Mouse (Mus musculus): ENCODE results near the gene Togaram2.

The Togaram2 gene

DNA sequence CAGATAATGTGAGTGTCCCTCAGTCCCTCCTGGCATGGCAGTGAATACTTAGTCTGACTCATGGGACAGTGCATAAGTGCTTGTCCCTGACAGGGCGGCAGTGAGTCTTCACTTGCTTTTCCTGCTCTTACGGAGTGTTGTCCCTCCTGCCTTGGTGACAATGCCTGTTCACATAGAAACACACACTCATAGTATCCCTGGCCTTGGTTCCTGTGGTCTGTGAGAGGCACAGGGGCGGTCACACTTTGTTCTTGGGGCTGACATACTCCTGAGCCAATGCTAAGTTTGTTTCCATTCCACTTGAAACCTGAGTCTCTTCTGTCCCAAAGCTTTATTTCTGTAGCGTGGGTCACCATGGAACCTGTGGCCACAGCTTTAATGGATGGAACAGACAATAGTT is 9.3 kb downstream of the Togaram2 start:
- DNase-seq (ENCODE audit: low spot score in 2 of 2), result no peak

DNA sequence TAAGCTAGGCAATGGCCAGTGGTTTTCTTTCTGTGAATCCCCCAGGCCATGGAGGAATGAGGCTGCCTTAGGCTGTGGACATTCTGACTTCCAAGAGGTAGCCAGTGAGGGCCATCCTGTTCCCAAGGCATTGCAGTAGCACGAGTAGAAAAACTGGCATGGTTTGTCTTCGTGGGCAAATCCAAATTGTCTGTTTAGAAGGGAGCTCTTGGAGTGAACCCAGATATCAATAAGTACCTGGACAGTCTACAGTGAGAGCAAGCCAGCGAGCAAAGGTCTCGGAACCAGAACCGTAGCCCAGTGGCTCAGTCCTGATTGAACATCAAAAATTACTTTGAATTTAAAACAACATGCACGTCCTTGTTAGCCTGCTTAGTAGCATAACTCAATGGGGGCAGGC is 10.2 kb downstream of the Togaram2 start:
- DNase-seq (ENCODE audit: low spot score in 2 of 2), result no peak

- no peak for DNase-seq (ENCODE audit: low spot score in 2 of 2)
These were observed 11.1 kb downstream of the Togaram2 start for GRCm38 (mm10) chr17:71684103-71684608.

DNA sequence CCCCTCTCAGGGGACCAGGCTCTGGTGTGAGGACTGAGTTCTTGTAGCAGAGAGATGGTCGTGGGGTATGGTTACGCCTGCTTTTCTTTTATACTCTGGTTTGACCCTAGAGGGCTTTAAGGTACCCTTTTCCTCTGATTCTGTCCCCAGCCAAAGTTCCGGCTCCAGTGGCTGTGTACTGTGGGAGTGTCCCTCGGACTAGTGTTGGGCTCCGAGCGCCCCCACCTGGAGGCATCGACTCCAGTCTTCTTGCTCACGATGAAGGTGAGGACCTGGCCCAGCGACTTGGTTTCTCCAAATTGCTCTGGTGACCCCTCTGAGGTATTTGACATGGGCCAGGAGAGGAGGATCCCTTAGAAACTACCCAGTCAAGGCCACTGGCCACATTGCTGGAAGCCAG is 14.4 kb downstream of the Togaram2 start:
- no peak for DNase-seq (ENCODE audit: low spot score in 2 of 2)

DNA sequence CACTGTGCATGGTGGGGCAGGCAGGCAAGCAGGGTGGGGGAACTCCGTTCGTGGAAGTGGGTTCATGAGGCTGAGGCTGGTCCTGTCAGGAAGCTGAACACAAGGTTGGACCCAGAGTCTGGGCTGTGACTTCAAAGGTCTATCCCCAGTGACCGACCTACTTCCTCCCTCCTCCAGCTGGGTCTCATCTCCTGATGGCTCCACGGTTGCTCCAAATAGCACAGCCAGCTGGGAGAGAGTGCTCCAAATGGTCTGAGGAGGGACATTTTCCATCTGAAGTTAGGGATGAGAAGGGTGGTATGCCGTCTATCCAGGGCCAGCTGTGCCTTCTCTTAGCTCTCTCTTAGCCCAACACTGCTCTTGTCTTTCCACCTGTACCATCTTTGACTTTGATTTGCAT is 16.8 kb downstream of the Togaram2 start:
- no peak for DNase-seq (ENCODE audit: low spot score in 2 of 2)

GRCm38 (mm10) chr17:71691361-71691875 is 18.4 kb downstream of the Togaram2 start:
- DNase-seq (ENCODE audit: low spot score in 2 of 2), result peak in 1 of 2 experiments; percentile 56

- peak; percentile 72 to 76 for DNase-seq (ENCODE audit: low spot score in 2 of 2)
These were observed 20.3 kb downstream of the Togaram2 start for GRCm38 (mm10) chr17:71693313-71693712.

GRCm38 (mm10) chr17:71693780-71694179 is 20.7 kb downstream of the Togaram2 start:
- DNase-seq (ENCODE audit: low spot score in 2 of 2), result no peak

- DNase-seq (ENCODE audit: low spot score in 2 of 2), result no peak
These were observed 22.1 kb downstream of the Togaram2 start for GRCm38 (mm10) chr17:71695151-71695550.

- no peak for DNase-seq (ENCODE audit: low spot score in 2 of 2)
These were observed 22.8 kb downstream of the Togaram2 start for GRCm38 (mm10) chr17:71695716-71696315.

GRCm38 (mm10) chr17:71696396-71696795 is 23.3 kb downstream of the Togaram2 start:
- DNase-seq (ENCODE audit: low spot score in 2 of 2), result no peak

GRCm38 (mm10) chr17:71697896-71698618 is 25.0 kb downstream of the Togaram2 start:
- DNase-seq (ENCODE audit: low spot score in 2 of 2), result no peak

GRCm38 (mm10) chr17:71698619-71698956 is 25.5 kb downstream of the Togaram2 start:
- DNase-seq (ENCODE audit: low spot score in 2 of 2), result no peak

- DNase-seq (ENCODE audit: low spot score in 2 of 2), result no peak
These were observed 32.1 kb downstream of the Togaram2 start for GRCm38 (mm10) chr17:71705113-71705512.

DNA sequence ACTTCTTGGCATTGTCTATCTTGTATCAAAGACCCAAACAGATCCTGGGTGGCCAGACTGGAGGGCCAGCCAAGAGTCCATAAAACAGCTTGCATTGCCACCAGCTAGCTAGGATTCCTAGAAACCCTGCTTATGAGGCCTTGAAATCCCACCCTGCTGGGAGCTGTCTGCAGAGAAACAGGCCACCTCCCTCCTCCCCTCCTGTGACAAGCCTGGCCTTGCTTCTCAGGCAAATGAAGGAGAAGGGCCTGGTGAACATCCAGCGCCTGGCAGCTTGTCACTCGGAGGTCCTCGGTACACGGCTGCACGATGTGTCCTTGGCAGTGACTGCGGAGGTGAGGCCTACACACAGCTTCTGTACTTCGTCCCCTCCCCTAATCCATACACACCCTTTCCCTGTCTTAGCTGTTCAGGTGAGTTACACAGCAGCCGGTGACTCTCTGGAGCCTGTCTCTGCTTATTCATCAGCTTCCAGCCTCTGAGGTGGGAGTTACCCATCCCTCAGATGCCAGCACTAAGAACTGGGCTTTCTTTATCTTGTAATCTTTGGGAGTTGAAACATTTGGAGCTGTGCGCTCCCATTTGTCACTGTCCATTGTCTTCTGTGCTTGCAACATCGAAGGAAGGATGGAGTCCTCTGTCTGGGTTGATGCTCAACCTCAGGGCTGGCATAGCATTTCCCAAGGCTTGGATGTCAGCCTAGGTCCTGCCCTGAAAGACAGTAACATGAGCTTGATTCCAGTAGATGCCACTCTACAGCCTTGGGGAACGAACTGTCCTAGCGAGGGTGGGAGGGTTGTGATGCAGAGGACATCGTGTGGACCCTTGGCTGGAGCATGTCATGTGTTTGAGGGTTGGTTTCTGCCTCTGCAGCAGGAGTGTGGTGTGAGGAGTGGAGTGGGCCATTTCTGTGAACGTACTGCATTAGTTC is 32.8 kb downstream of the Togaram2 start:
- no peak for DNase-seq (ENCODE audit: low spot score in 2 of 2)

DNA sequence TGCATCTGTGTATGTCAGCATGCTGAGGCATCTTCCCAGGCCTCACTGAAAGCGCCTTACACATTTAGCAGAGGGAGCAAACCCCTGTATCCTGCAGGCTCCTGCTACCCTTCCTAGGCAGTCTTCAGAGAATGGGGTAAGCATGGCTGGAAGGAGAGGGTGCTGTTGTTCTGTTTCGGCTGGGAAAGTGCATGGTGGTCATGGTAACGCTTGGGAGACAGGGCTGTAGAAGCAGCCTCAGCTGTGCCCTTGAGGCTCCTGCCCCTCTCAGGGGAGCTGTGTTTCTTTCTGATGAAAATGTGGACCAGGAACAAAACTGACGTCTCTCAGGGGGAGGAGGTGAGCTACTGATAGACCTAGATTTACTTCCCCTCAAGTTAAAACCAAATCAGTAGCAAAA is 34.7 kb downstream of the Togaram2 start:
- no peak for DNase-seq (ENCODE audit: low spot score in 2 of 2)

GRCm38 (mm10) chr17:71712279-71712678 is 39.2 kb downstream of the Togaram2 start:
- DNase-seq (ENCODE audit: low spot score in 2 of 2), result no peak

GRCm38 (mm10) chr17:71715034-71715433 is 42.0 kb downstream of the Togaram2 start:
- DNase-seq (ENCODE audit: low spot score in 2 of 2), result peak; percentile 54 to 75

- DNase-seq (ENCODE audit: low spot score in 2 of 2), result no peak
These were observed 45.0 kb downstream of the Togaram2 start for GRCm38 (mm10) chr17:71717881-71718625.

- DNase-seq (ENCODE audit: low spot score in 2 of 2), result no peak
These were observed 47.4 kb downstream of the Togaram2 start for GRCm38 (mm10) chr17:71720434-71720833.

- DNase-seq (ENCODE audit: low spot score in 2 of 2), result no peak
These were observed 48.0 kb downstream of the Togaram2 start for GRCm38 (mm10) chr17:71721019-71721418.
